Mouse (Mus musculus): ENCODE measurements around the gene Macf1. TPM values are rescaled to one million over a fixed set of nuclear protein-coding genes. Genes with fewer than 3 reads are reported as not detected.

The Macf1 gene
- total RNA-seq (2021), result 100 to 1,000 TPM; 230 to 254 TPM

GRCm38 (mm10) chr4:123684260-123684659, at the start of gene Macf1:
Macf1 (minus strand) TSS chr4:123684360.
- intact Hi-C loops (cut with DNase I), result no loop called here
- DNase-seq (ENCODE audit: low spot score), result no peak

GRCm38 (mm10) chr4:123733532-123733931, 49.4 kb upstream of the Macf1 start:
- intact Hi-C loops (cut with DNase I), result no loop called here
- DNase-seq (ENCODE audit: low spot score), result no peak

DNA sequence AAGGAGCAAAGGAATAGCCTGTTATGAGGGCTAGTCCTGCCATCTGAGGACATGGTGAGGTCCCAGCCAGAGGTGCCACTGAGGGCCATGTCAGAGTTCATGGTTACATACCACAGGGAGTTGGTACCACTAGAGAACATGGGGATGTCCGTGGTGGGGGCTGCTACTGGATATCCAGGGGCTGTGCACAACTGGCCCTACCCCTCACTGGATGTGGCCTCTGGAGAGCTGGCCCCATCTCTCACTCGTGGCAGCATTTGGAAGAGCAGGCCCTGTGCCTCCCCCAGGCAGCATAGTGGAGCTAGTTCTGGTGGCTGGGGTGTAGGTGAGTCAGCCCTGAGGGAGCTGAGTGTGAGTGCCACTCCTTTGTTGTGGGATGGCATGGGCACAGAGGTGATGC, 48.8 kb upstream of the Macf1 start:
- DNase-seq (ENCODE audit: low spot score), result no peak
- intact Hi-C loops (cut with DNase I), result no loop called here

DNA sequence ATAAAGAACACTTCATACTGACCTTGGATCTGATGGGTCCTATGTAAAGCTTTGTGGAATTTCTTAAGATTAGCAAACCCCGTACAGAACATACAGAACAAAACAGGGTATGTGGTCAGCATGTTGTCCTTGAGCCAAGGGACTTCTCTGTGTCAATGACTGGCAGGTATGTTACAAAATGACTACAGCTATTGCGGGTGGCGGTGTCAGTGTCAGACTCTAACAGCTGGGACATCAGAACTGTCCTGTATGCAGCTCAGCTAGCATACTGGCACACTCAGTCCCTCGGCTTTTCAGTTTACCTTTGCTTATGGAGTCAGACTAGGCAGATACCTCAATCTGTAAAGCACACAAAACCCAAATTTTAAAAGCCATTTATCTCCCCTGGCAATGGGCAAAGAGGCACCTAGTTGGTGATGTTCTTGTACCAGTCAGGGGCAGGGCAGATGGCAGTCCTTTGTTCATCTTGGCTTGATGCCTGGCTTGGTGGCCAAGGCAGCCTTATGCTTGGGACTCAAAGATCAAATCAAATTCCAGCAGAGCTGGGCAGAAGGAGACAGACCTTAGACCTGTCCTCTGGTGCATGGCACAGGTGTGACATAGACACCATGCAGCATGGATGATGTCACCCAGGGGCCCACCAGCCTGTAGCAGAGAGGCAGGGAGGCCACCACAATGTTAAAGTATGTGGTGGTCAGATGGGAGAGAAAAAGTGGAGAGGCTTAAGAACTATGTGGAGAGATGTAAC, 48.2 kb upstream of the Macf1 start:
- intact Hi-C loops (cut with DNase I), result no loop called here
- DNase-seq (ENCODE audit: low spot score), result no peak

GRCm38 (mm10) chr4:123721761-123722160, 37.6 kb upstream of the Macf1 start:
- intact Hi-C loops (cut with DNase I), result no loop called here
- DNase-seq (ENCODE audit: low spot score), result no peak

DNA sequence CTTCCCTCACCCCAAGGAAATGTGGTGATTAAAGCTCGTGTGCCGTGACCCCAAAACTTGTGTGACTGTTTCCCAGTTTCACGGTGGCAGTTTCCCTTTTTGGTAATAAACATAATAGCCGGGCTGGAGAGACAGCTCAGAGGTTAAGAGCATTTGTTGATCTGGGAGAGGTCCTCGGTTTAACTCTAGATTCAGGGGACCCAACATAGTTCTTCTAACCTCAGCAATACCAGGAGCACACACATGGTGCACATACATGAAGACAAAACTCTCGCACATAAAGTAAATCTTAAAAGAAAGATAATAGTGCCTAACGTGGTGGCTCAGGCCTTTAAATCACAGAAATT, 34.2 kb upstream of the Macf1 start:
- intact Hi-C loops (cut with DNase I), result no loop called here
- DNase-seq (ENCODE audit: low spot score), result no peak

DNA sequence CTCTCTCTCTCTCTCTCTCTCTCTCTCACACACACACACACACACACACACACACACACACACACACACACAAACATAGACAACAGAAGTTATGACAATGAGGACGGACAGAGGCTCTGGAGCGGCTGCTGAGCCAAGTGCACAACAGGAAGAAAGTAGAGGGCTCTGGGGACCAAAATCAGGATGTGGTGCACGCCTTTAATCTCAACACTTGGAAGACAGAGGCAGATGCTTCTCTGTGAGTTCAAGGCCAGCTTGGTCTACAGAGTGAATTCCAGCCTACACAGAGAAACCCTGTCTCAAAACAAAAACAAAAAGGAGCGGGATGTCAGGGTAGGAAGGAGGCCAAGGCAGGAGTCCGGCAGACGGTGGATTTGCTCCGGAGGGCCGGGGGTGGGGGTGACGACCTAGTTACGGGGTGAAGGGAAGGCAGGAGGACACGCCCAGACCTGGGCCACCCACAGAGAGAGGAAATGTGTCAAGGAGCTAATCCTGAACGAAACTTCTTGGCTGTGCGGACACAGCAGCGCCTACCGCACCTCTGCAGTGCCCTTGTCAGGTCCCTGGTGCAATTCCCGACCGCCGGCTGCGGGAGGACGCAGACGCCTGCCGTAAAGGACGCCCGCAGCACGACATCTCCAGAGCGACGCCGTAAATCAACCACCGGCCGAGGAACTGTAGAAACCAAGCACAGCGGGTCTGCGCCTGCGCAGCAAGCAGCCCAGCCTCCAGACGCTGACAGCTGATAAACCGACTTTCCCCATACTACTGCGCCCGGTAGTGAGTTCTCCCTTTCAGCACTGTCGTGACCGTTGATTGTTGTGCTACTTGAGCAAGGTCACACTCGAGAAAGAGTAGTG, 33.6 kb upstream of the Macf1 start, which contains the start of gene Ndufs5:
Gene Ndufs5 (minus strand): TSS at position 629 of the 860 bp plus-strand sequence.
- intact Hi-C loops (cut with DNase I), result no loop called here
- DNase-seq (ENCODE audit: low spot score), result peak; percentile 90

- no peak for DNase-seq (ENCODE audit: low spot score)
- intact Hi-C loops (cut with DNase I), result no loop called here
Observed at GRCm38 (mm10) chr4:123712431-123712830, 28.3 kb upstream of the Macf1 start.

- no peak for DNase-seq (ENCODE audit: low spot score)
Observed at GRCm38 (mm10) chr4:123707340-123707739, 23.2 kb upstream of the Macf1 start.

GRCm38 (mm10) chr4:123705340-123705739, 21.2 kb upstream of the Macf1 start:
- DNase-seq (ENCODE audit: low spot score), result no peak
- intact Hi-C loops (cut with DNase I), result no loop called here

More at GRCm38 (mm10) chr4:123707340-123707739, 23.2 kb upstream of the Macf1 start:
- intact Hi-C loops (cut with DNase I), result no loop called here

- intact Hi-C loops (cut with DNase I), result no loop called here
- no peak for DNase-seq (ENCODE audit: low spot score)
Observed at GRCm38 (mm10) chr4:123693384-123693783, 9.2 kb upstream of the Macf1 start.

DNA sequence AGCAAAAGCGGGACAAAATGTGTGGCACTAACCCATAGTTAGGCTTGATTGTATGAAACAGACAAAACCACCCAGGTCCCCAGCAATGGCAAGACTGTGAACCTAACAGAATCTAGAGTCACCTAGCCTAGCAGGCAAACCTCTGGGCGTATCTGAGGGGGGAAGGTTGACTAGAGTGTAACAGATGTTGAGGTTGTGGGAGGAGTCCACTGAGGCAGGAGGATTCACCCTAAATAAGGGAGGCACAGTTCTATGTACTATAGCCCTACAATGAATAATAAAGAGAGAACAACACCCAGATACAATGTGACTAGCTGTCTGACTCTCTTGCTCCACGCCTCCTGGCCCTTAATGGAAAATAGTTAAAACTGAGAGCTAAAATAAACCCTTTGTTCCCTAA, 7.9 kb upstream of the Macf1 start:
- intact Hi-C loops (cut with DNase I), result no loop called here
- DNase-seq (ENCODE audit: low spot score), result no peak

GRCm38 (mm10) chr4:123690311-123690710, 6.2 kb upstream of the Macf1 start:
- no peak for DNase-seq (ENCODE audit: low spot score)
- intact Hi-C loops (cut with DNase I), result no loop called here

GRCm38 (mm10) chr4:123687025-123687781, 3.0 kb upstream of the Macf1 start:
- DNase-seq (ENCODE audit: low spot score), result peak; percentile 20
- intact Hi-C loops (cut with DNase I), result no loop called here

- intact Hi-C loops (cut with DNase I), result no loop called here
- DNase-seq (ENCODE audit: low spot score), result no peak
Observed at GRCm38 (mm10) chr4:123686368-123687024, 2.3 kb upstream of the Macf1 start.

GRCm38 (mm10) chr4:123685506-123686242, 1.5 kb upstream of the Macf1 start:
- intact Hi-C loops (cut with DNase I), result no loop called here
- no peak for DNase-seq (ENCODE audit: low spot score)

DNA sequence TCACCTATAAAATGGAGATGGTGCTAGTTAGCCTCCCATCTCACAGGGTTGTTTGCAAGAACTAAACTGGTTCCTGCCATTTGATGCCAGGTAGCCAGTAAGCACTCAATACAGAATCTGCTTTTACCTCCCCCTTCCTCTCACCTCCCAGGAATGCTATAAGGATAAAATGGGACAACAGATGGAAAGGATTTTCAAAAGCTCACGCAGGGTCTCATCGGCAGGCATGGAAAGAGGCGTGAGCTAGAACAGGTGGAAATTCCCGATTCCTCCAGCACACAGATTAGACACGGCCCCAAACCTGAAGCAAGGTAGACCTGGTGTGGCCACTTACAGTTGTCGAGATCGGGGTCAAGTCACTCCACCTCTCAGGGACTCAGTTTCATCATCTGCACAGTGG, 886 bp upstream of the Macf1 start:
- DNase-seq (ENCODE audit: low spot score), result no peak
- intact Hi-C loops (cut with DNase I), result no loop called here

GRCm38 (mm10) chr4:123682291-123682690, 1.9 kb downstream of the Macf1 start:
- no peak for DNase-seq (ENCODE audit: low spot score)
- intact Hi-C loops (cut with DNase I), result no loop called here

GRCm38 (mm10) chr4:123680962-123681361, 3.2 kb downstream of the Macf1 start:
- DNase-seq (ENCODE audit: low spot score), result no peak
- intact Hi-C loops (cut with DNase I), result no loop called here
